Mouse (Mus musculus): Measurements from ENCODE around the gene Osbpl10. TPM values are rescaled to one million over a fixed set of nuclear protein-coding genes. Genes with fewer than 3 reads are reported as not detected.

Gene Osbpl10
- polyA plus RNA-seq, 1 experiment = not detected

DNA sequence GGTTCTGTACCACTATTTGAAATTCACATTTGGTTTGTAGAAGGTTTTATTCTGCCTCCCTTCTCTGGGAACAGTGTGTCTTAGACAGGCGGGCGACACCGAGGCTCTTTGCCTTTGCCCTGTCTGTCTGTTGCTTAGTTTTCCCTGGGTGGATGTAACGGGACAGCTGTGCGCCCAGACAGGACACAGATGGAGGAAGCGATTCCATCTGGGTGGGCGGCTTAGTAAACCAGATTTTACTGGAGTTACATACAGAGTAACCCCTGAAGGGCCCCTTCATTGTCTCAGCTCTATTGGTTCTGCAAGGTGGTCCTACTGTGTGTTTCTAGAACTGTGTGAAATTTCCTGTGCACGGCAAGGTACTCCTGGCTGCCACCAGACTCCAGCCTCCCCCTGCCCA, 201.6 kb downstream of the Osbpl10 start:
- Histone ChIP-seq H3K4me3 (replicated peaks) (no peak overlapping the region), H3K9me3 (ENCODE audit: control insufficient read depth, low read length) (no peaks in the 10 kb centered on the region), H3K4me1 (ENCODE audit: control insufficient read depth) (no peaks in the 10 kb centered on the region), H3K27me3 (ENCODE audit: control insufficient read depth) (no peaks in the 10 kb centered on the region), H3K36me3 (ENCODE audit: control insufficient read depth) (no peaks in the 10 kb centered on the region)
- TF ChIP-seq TAL1 (IDR thresholded peaks at IDR 0.05; ENCODE audit: low read length) (no peak), GATA1 (IDR thresholded peaks at IDR 0.05; ENCODE audit: low read length) (no peak)

DNA sequence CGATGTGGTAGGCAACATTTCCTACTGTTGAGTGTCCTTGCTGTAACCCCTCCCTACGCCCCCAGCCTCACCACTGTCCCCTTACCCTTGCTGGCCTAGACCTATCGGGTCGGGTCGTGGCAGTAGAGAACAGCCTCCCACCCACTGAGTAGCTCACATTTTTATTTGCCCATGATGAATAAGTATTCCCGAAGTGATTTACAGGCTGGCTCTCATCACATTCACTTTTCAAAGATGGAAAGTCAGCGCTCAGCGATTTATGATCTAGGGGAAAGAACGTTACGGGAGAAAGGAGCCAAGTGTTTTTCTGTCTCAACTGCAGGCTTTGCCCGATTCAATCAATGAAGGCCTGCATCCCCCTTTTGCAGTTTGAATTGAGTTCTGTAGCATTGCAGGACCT, 208.0 kb downstream of the Osbpl10 start:
- Histone ChIP-seq H3K4me1 (ENCODE audit: control insufficient read depth) (peaks cover 8% of the 10 kb centered on the region), H3K36me3 (ENCODE audit: control insufficient read depth) (no peaks in the 10 kb centered on the region), H3K4me3 (replicated peaks) (no peak overlapping the region), H3K9me3 (ENCODE audit: control insufficient read depth, low read length) (no peaks in the 10 kb centered on the region), H3K27me3 (ENCODE audit: control insufficient read depth) (no peaks in the 10 kb centered on the region)
- TF ChIP-seq GATA1 (IDR thresholded peaks at IDR 0.05; ENCODE audit: low read length) = no peak
- no peak for TF ChIP-seq TAL1 (IDR thresholded peaks at IDR 0.05; ENCODE audit: low read length)

DNA sequence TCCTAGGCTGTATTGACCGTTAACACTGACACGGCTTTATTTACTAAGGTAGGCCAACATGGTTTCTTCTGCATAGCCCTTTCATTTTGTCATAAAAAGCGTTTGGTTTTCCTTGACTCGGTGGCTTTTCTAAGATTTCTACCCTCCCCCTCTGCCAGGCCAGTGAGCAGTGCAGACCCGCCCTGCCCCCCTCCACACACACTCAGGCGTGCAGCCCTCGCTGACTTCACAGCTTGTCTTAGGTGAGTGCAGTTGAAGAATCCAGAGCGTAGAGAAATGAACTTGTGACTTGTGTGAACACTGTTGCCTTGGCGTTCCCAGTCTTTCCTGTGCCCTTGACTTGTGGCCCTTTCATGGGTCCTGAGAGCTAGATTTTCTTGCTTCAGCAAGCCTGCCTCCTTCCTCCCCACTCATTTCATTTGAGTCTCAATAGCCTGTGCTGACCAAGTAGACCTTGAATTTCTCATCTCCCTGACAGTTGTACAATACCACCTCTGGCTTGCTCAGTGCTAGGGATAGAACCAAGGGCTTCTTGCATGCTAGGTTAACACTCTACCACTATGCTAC, 212.1 kb downstream of the Osbpl10 start:
- Histone ChIP-seq H3K36me3 (ENCODE audit: control insufficient read depth) (no peaks in the 10 kb centered on the region), H3K9me3 (ENCODE audit: control insufficient read depth, low read length) (no peaks in the 10 kb centered on the region), H3K27me3 (ENCODE audit: control insufficient read depth) (no peaks in the 10 kb centered on the region), H3K4me1 (ENCODE audit: control insufficient read depth) (peaks cover 9% of the 10 kb centered on the region), H3K4me3 (replicated peaks) (no peak overlapping the region)
- TF ChIP-seq GATA1 (IDR thresholded peaks at IDR 0.05; ENCODE audit: low read length) (no peak), TAL1 (IDR thresholded peaks at IDR 0.05; ENCODE audit: low read length) (no peak)

DNA sequence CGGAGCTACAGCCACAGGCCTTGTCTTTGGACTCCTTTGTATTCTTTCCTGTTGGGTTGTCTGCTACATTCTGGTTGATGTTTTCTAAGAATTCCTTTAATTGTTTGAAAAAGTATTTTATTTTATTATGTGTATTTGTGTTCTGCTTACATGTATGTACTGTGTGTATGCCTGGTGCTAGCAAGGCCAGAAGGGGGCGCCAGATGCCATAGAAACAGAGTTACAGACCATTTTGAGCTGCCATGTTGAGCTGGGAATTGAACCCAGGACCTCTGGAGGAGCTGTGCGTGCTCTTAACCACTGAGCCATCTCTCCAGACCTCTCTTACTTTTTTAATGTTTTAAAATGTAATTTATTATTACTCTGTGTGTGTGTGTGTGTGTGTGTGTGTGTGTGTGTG, 214.5 kb downstream of the Osbpl10 start:
- H3K36me3 ChIP-seq (ENCODE audit: control insufficient read depth) = no peaks in the 10 kb centered on the region
- H3K9me3 ChIP-seq (ENCODE audit: control insufficient read depth, low read length) = no peaks in the 10 kb centered on the region
- no peaks in the 10 kb centered on the region for H3K27me3 ChIP-seq (ENCODE audit: control insufficient read depth)
- H3K4me3 ChIP-seq (replicated peaks) = no peak overlapping the region
- TF ChIP-seq GATA1 (IDR thresholded peaks at IDR 0.05; ENCODE audit: low read length) (no peak), TAL1 (IDR thresholded peaks at IDR 0.05; ENCODE audit: low read length) (no peak)
- peaks cover 9% of the 10 kb centered on the region for H3K4me1 ChIP-seq (ENCODE audit: control insufficient read depth)

DNA sequence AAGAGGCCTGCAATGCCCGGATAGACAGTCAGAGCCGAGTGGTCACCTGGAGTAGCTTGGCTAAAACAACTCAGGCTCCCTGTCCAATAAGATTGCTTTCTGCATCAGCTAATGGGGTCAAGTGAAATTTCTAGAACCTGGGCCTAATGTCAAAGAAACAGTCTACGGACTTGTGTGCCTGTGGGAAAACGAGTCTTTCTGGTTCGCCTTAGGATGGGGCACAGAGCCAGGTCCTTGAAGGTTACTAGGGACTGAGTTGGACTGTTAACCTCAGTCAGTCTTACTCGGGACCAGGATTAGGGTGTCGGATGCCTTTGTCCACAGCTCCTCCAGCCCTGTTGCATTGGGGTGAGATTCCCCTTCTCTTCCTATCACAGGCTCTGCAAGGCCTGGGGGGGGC, 218.7 kb downstream of the Osbpl10 start:
- H3K4me1 ChIP-seq (ENCODE audit: control insufficient read depth) = peaks cover 5% of the 10 kb centered on the region
- H3K27me3 ChIP-seq (ENCODE audit: control insufficient read depth) = no peaks in the 10 kb centered on the region
- TF ChIP-seq GATA1 (IDR thresholded peaks at IDR 0.05; ENCODE audit: low read length) = no peak
- TF ChIP-seq TAL1 (IDR thresholded peaks at IDR 0.05; ENCODE audit: low read length) = no peak
- no peak overlapping the region for H3K4me3 ChIP-seq (replicated peaks)
- H3K9me3 ChIP-seq (ENCODE audit: control insufficient read depth, low read length) = no peaks in the 10 kb centered on the region
- no peaks in the 10 kb centered on the region for H3K36me3 ChIP-seq (ENCODE audit: control insufficient read depth)

DNA sequence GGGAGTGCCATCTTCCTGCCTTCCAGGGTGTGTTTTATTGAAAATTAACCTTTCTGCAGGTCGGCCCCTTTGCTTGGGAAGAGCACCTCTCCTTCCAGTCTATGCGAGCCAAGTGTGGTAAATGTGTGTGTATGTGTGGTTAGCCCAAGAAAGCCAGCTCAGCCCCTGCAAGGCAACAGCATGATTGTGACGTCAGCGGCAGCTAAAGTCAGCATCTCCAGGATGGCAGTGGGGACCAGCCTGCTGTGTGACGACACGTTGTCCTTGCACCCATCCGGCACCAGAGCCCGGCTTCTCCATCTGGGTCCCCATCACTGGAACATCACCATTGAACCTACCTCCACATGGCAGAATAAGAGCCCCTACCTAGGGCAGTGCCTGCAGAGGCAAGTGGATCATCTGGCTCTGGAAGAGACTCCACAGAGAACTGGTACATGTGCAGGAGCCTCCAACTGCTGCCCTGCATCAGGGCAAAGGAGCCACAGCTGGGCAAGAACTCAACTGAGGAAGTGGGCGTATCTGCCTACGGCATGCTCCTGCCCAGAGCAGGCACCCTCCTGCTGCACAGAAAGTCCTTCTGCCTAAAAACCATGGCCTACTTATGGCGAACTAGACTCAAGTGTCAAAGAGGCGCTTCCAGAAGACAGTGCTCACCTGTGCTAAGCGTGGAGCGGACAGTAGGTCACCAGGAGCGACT, 221.9 kb downstream of the Osbpl10 start:
- Histone ChIP-seq H3K9me3 (ENCODE audit: control insufficient read depth, low read length) (no peaks in the 10 kb centered on the region), H3K4me1 (ENCODE audit: control insufficient read depth) (peaks cover 11% of the 10 kb centered on the region), H3K27me3 (ENCODE audit: control insufficient read depth) (no peaks in the 10 kb centered on the region), H3K36me3 (ENCODE audit: control insufficient read depth) (no peaks in the 10 kb centered on the region), H3K4me3 (replicated peaks) (no peak overlapping the region)
- TF ChIP-seq GATA1 (IDR thresholded peaks at IDR 0.05; ENCODE audit: low read length) = no peak
- no peak for TF ChIP-seq TAL1 (IDR thresholded peaks at IDR 0.05; ENCODE audit: low read length)

DNA sequence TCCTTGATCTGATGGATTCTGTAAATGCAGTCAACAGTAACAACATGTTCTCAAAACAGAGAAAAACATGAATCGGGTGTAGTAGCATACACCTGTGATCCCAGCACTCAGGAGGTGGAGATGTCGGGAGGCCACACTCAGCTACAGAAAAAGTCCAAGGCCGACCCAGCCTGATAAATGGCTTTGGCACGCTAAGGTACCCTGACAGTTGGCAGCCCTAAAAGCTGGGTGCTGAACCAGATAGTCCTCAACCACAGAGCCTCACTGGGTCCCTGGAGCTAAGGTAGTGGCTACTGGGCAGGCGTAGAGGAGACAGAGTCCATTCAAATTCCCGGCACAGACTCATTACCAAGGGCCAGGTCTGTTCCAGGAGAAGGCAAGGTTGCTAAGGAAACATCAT, 222.9 kb downstream of the Osbpl10 start:
- H3K9me3 ChIP-seq (ENCODE audit: control insufficient read depth, low read length) = no peaks in the 10 kb centered on the region
- TF ChIP-seq TAL1 (IDR thresholded peaks at IDR 0.05; ENCODE audit: low read length) (no peak), GATA1 (IDR thresholded peaks at IDR 0.05; ENCODE audit: low read length) (no peak)
- H3K27me3 ChIP-seq (ENCODE audit: control insufficient read depth) = no peaks in the 10 kb centered on the region
- H3K4me1 ChIP-seq (ENCODE audit: control insufficient read depth) = peaks cover 15% of the 10 kb centered on the region
- H3K4me3 ChIP-seq (replicated peaks) = no peak overlapping the region
- no peaks in the 10 kb centered on the region for H3K36me3 ChIP-seq (ENCODE audit: control insufficient read depth)

DNA sequence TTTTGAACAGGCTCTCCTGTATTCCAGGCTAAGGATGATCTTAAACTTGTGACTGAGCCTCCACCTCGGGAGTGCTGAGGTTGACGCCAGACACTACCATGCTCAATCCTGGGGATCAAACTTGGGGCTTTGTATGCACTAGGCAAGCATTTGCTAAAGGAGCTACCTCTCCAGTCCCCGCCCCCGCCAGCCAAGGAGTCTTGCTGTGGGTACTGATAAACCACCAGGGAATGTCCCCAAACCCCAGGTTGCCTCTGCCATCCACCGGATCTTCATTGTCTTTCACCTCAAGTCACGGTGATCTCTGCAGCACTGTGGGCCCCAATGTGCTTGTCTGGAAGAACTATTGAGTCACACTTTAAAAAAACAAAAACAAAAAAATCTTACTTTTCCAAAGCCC, 224.8 kb downstream of the Osbpl10 start:
- H3K27me3 ChIP-seq (ENCODE audit: control insufficient read depth) = no peaks in the 10 kb centered on the region
- no peak overlapping the region for H3K4me3 ChIP-seq (replicated peaks)
- no peaks in the 10 kb centered on the region for H3K36me3 ChIP-seq (ENCODE audit: control insufficient read depth)
- no peak for TF ChIP-seq GATA1 (IDR thresholded peaks at IDR 0.05; ENCODE audit: low read length)
- no peak for TF ChIP-seq TAL1 (IDR thresholded peaks at IDR 0.05; ENCODE audit: low read length)
- peaks cover 17% of the 10 kb centered on the region for H3K4me1 ChIP-seq (ENCODE audit: control insufficient read depth)
- no peaks in the 10 kb centered on the region for H3K9me3 ChIP-seq (ENCODE audit: control insufficient read depth, low read length)

DNA sequence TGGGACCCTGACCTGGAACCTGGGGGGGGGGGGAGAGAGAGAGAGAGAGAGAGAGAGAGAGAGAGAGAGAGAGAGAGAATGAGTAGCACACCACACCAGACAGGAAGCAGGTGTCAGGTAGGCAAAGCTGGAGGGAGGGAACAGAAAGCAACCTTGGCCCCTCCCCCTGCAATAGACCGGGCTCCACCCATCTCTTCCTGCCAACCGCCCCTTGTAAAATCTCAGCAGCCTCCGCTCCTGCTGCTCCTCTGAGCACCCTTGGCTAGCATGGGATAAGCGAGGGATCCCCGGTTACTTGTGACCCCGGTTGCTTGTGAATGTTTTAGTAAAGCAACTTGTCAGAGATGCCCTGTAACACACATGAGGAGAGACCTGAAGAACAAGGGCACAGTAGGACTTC, 227.1 kb downstream of the Osbpl10 start:
- H3K9me3 ChIP-seq (ENCODE audit: control insufficient read depth, low read length) = no peaks in the 10 kb centered on the region
- no peak overlapping the region for H3K4me3 ChIP-seq (replicated peaks)
- TF ChIP-seq TAL1 (IDR thresholded peaks at IDR 0.05; ENCODE audit: low read length) (no peak), GATA1 (IDR thresholded peaks at IDR 0.05; ENCODE audit: low read length) (no peak)
- H3K4me1 ChIP-seq (ENCODE audit: control insufficient read depth) = peaks cover 19% of the 10 kb centered on the region
- no peaks in the 10 kb centered on the region for H3K27me3 ChIP-seq (ENCODE audit: control insufficient read depth)
- no peaks in the 10 kb centered on the region for H3K36me3 ChIP-seq (ENCODE audit: control insufficient read depth)

Data from erythroblast, embryonic 14.5 days (primary cell).